Mouse (Mus musculus) hindbrain, embryonic 15.5 days (tissue): Measurements from ENCODE around the gene Vcam1. TPM values are rescaled to one million over a fixed set of nuclear protein-coding genes. Genes with fewer than 3 reads are reported as not detected.

Source experiments
- ATAC-seq: fragments of 200-750 bp; cut with Nextera tagmentation; 2 replicates; pipeline ENCODE4 v1.8.0; 2017; ENCODE audit warnings: low read depth, moderate number of reproducible peaks, moderate TSS enrichment; ENCODE audit not compliant: low FRiP score
- H3K27ac ChIP-seq: fragments of 300-500 bp; sonication (generic); replicated peaks from 2 replicates; pipeline ENCODE4 v1.5.1; 2015; ENCODE audit warnings: mild to moderate bottlenecking, inconsistent platforms
- H3K27me3 ChIP-seq: fragments of 300-500 bp; sonication (generic); 2 replicates; pipeline ENCODE4 v1.6.1; 2015; ENCODE audit warnings: control low read depth, inconsistent platforms
- H3K36me3 ChIP-seq: fragments of 300-500 bp; sonication (generic); 2 replicates; pipeline ENCODE4 v1.6.1; 2015; ENCODE audit warnings: control low read depth, inconsistent platforms
- H3K4me1 ChIP-seq: fragments of 300-500 bp; sonication (generic); replicated peaks from 2 replicates; pipeline ENCODE4 v1.6.1; 2015; ENCODE audit warnings: control low read depth, inconsistent platforms
- H3K4me2 ChIP-seq: fragments of 300-500 bp; sonication (generic); 2 replicates; pipeline ENCODE4 v1.6.1; 2015; ENCODE audit warnings: moderate library complexity, mild to moderate bottlenecking, inconsistent platforms
- H3K4me3 ChIP-seq: fragments of 300-500 bp; sonication (generic); 2 replicates; pipeline ENCODE4 v1.5.1; 2015; ENCODE audit warnings: mild to moderate bottlenecking, inconsistent platforms
- H3K9ac ChIP-seq: fragments of 300-500 bp; sonication (generic); 2 replicates; pipeline ENCODE4 v1.6.1; 2015; ENCODE audit warnings: inconsistent platforms
- H3K9me3 ChIP-seq: fragments of 300-500 bp; sonication (generic); 2 replicates; pipeline ENCODE4 v1.6.1; 2016; ENCODE audit warnings: control low read depth, inconsistent platforms
- WGBS: fragments of 180-500 bp; shearing (Covaris S2); methylation state at CpG from one replicate; pipeline ENCODE4 v1.1.7; 2015; 5-methylcytosine and 5-hydroxymethylcytosine counted together
- polyA plus RNA-seq: library from polyadenylated mRNA; unstranded; fragments of >200 nt; fragmentation: Nextera tagmentation; extraction: Ambion mirVana; gene quantifications from 2 replicates; pipeline ENCODE4 v1.2.1, GENCODE M21; 2015

Gene Vcam1
- polyA plus RNA-seq, 1 experiment from 2014 or later = 36.2 TPM

DNA sequence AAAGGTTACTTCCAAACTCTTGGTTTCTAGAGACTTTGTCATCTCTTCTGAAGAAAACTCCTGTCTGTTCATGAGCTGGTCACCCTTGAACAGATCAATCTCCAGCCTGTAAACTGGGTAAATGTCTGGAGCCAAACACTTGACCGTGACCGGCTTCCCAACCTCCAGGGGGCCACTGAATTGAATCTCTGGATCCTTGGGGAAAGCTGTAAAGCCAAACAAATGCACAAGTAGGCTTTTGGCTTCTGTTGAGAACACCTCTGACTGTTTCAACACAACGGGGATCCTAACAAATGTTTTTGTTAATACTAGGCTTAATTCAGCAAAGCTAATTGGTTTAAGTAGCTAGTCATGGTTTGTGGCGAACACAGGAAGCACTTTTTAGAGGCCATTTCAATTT, 3.4 kb downstream of the Vcam1 start:
- Histone ChIP-seq H3K4me1 (0 out of 2 replicates have a peak, but pooled peaks cover 8% of the 10 kb centered on the region), H3K27me3 (no peaks in the 10 kb centered on the region), H3K9me3 (no peaks in the 10 kb centered on the region), H3K9ac (no peak overlapping the region), H3K4me2 (peak overlapping the region; percentile 46), H3K4me3 (0 out of 2 replicates have a peak overlapping the region, but pooled peaks have one; percentile 7), H3K36me3 (no peaks in the 10 kb centered on the region), H3K27ac (no peak overlapping the region)
- WGBS = 22% methylated on average over 4 of the region's 4 CpGs
- no peak for ATAC-seq

DNA sequence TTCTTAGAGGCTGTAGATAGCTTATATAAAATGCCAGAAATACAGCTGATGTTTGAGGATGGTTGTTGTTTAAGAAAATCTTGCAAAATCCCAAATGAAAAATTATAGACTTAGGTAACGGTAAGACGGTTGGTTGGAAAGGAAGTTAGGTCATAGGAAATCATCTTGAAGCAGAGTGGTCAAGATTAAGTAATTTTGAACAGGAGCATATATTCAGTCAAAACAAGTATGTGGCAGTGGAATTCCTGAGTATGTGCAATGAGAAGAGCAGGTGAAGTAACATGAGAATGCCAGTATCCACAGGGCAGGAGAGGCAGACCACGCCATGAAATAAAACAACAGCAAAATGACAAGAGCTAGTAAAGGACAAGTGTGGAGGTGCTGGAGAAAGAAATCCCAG, 5.7 kb downstream of the Vcam1 start:
- H3K4me3 ChIP-seq = no peak overlapping the region
- H3K4me2 ChIP-seq = no peak overlapping the region
- H3K36me3 ChIP-seq = no peaks in the 10 kb centered on the region
- no peak overlapping the region for H3K27ac ChIP-seq
- H3K4me1 ChIP-seq = 0 out of 2 replicates have a peak, but pooled peaks cover 5% of the 10 kb centered on the region
- H3K9me3 ChIP-seq = no peaks in the 10 kb centered on the region
- no peak for ATAC-seq
- 96% methylated on average over 3 of the region's 3 CpGs for WGBS
- no peaks in the 10 kb centered on the region for H3K27me3 ChIP-seq
- H3K9ac ChIP-seq = no peak overlapping the region

DNA sequence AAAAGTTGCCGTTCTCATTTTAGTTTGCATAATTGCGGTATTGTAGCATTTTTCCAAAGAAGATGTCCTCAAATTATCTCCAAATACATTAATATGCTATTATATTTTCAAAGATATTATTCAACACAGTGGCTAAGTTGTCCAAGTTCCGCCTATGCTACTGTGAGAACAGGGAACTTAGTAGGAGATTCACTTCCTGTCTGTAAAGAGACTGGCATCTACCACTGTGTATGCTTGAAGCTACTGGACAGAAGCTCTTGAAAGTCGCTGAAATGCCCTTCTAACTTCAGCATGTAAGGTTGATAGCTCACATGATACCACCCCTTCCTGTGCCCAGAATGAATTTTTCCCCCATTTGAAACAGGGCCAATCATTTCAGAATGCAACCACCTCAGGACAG, 6.8 kb downstream of the Vcam1 start:
- Histone ChIP-seq H3K27ac (no peak overlapping the region), H3K36me3 (no peaks in the 10 kb centered on the region), H3K9me3 (no peaks in the 10 kb centered on the region), H3K27me3 (no peaks in the 10 kb centered on the region), H3K4me2 (no peak overlapping the region), H3K9ac (no peak overlapping the region), H3K4me1 (0 out of 2 replicates have a peak, but pooled peaks cover 5% of the 10 kb centered on the region), H3K4me3 (no peak overlapping the region)
- 86% methylated on average over 4 of the region's 4 CpGs for WGBS
- no peak for ATAC-seq

DNA sequence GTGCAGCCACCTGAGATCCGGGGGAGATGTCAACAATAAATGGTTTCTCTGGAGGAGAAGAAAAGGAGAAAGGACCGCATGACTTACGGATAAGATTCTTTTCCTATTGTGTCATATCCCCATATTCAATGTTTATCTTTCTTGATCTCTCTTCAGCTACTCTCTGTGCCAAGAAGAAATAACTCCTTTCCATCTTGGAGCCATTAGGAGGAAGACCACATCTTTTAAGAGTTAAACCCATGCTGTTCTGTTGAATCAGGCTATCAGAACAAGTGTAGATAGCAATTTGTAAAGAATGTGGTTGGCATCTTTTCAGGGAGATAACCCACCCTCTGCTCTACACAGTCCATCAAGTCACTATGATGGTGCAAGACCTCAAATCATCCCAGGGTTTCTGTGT, 8.5 kb downstream of the Vcam1 start:
- H3K27me3 ChIP-seq = no peaks in the 10 kb centered on the region

DNA sequence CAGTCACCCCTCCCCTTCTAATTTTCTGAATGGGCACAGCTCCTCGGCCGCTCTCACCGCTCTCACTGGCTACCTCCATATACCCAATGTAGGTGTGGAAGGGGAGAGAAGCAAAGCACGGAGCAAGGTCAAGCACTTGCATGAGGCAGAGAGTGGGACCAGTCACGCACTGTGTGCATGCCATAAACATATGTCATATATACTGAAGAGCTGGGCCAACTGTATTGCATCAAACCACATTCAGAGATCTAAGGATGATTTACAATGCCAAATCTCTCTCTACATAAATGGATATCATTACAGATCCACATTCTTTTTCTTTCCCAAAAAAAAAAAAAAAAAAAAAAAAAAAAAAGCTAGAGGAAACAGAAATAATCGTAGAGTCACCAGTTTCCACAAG, 9.1 kb downstream of the Vcam1 start:
- Histone ChIP-seq H3K27ac (no peak overlapping the region), H3K4me3 (no peak overlapping the region), H3K36me3 (no peaks in the 10 kb centered on the region), H3K27me3 (no peaks in the 10 kb centered on the region), H3K4me1 (no peaks in the 10 kb centered on the region), H3K4me2 (no peak overlapping the region), H3K9ac (no peak overlapping the region), H3K9me3 (no peaks in the 10 kb centered on the region)
- ATAC-seq = no peak
- WGBS = 93% methylated on average over 6 of the region's 6 CpGs

More for the DNA sequence above, 8.5 kb downstream of the Vcam1 start:
- no peaks in the 10 kb centered on the region for H3K36me3 ChIP-seq
- no peak overlapping the region for H3K9ac ChIP-seq
- H3K4me2 ChIP-seq = no peak overlapping the region
- ATAC-seq = no peak
- H3K27ac ChIP-seq = no peak overlapping the region
- no peaks in the 10 kb centered on the region for H3K9me3 ChIP-seq
- 94% methylated on average over 3 of the region's 3 CpGs for WGBS
- no peak overlapping the region for H3K4me3 ChIP-seq
- H3K4me1 ChIP-seq = no peaks in the 10 kb centered on the region

DNA sequence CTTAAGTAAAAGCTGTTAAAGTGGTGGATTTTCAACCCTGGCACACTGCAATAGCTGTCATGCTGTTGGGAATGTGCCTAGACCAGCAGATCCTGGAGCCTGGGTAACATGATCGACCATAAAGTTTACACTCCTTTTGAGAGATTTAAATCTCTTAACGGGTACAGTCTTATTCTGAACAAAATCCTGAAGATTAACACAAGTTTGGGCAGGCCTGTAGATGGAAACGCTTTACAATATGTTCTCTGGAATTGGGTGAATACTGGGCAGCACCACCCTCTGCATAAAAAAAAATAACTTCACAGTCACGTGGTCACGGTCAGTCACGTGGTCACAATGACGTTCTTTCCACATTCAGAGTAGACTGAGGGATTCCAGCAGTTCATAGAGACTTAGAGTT, 10.3 kb downstream of the Vcam1 start:
- Histone ChIP-seq H3K27me3 (no peaks in the 10 kb centered on the region), H3K4me1 (peaks cover 8% of the 10 kb centered on the region), H3K4me3 (no peak overlapping the region), H3K36me3 (no peaks in the 10 kb centered on the region), H3K9me3 (no peaks in the 10 kb centered on the region), H3K27ac (no peak overlapping the region), H3K4me2 (no peak overlapping the region), H3K9ac (no peak overlapping the region)
- no peak for ATAC-seq
- WGBS = 76% methylated on average over 7 of the region's 7 CpGs

DNA sequence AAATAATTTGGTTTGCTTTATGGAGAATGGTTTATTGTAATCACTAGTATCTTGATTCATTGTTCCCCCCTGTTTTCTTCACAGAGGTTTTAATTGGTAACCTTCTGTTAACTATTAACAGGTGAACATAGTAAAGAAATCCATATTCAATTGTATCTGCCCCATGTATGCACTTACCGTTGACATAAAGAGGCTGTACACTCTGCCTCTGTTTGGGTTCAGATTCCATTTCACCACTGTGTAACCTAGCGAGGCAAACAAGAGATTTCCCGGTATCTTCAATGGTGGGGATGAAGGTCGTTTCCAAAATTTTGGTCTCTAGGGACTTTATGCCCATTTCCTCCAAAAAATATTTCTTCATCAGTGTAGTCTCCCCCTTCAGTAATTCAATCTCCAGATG, 12.4 kb downstream of the Vcam1 start:
- no peak overlapping the region for H3K27ac ChIP-seq
- no peak for ATAC-seq
- H3K4me1 ChIP-seq = peaks cover 15% of the 10 kb centered on the region
- no peaks in the 10 kb centered on the region for H3K9me3 ChIP-seq
- no peaks in the 10 kb centered on the region for H3K36me3 ChIP-seq
- no peak overlapping the region for H3K9ac ChIP-seq
- no peaks in the 10 kb centered on the region for H3K27me3 ChIP-seq
- H3K4me3 ChIP-seq = no peak overlapping the region
- WGBS = 93% methylated on average over 4 of the region's 4 CpGs
- H3K4me2 ChIP-seq = no peak overlapping the region

DNA sequence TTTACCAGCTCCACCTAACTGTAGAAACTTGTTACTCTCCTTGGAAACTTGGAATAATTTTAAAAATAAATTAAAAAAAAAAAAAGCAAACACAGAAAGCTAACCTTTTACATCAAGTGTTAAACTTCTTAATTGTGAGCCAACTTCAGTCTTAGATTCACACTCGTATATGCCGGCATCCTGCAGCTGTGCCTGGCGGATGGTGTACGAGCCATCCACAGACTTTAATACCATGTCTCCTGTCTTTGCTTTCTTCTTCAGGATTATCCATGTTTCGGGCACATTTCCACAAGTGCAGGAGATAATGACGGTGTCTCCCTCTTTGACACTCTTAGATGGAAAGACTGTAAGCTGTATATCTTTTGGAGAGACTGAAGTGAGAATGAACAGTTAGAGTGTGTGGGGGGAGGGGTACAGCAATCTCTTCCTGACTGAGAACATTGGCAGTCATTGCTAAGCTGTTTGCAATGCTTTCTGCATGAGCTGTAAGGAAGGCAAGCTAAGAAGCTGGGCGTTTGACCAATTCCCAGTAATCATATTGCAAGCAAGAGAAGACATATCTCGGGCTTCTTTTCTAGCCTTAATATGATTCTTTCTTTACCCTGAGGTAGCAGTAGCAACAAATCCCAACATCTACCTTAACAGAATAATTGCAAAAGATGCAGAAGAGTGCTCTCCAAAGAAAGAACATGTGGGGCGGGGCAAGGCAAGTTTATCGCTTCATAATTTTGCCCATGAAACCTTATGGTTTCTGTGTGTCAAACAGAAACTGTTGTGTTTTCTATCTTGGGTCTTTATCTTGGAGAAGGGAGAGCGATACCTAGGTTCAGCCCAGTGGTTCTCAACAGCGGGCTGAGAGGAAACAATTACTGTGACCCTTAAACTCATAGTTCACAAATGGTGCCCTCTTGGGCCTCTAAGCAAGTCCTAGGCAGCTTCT, 15.0 kb downstream of the Vcam1 start:
- H3K36me3 ChIP-seq = no peaks in the 10 kb centered on the region
- ATAC-seq = 0 out of 2 replicates have a peak, but pooled peaks have one; percentile 38
- no peak overlapping the region for H3K9ac ChIP-seq
- peak overlapping the region; percentile 39 for H3K4me2 ChIP-seq
- H3K4me1 ChIP-seq = peaks cover 15% of the 10 kb centered on the region
- WGBS = 56% methylated on average over 12 of the region's 12 CpGs
- no peak overlapping the region for H3K4me3 ChIP-seq
- H3K9me3 ChIP-seq = no peaks in the 10 kb centered on the region
- no peaks in the 10 kb centered on the region for H3K27me3 ChIP-seq
- peak overlapping the region; percentile 72 for H3K27ac ChIP-seq

DNA sequence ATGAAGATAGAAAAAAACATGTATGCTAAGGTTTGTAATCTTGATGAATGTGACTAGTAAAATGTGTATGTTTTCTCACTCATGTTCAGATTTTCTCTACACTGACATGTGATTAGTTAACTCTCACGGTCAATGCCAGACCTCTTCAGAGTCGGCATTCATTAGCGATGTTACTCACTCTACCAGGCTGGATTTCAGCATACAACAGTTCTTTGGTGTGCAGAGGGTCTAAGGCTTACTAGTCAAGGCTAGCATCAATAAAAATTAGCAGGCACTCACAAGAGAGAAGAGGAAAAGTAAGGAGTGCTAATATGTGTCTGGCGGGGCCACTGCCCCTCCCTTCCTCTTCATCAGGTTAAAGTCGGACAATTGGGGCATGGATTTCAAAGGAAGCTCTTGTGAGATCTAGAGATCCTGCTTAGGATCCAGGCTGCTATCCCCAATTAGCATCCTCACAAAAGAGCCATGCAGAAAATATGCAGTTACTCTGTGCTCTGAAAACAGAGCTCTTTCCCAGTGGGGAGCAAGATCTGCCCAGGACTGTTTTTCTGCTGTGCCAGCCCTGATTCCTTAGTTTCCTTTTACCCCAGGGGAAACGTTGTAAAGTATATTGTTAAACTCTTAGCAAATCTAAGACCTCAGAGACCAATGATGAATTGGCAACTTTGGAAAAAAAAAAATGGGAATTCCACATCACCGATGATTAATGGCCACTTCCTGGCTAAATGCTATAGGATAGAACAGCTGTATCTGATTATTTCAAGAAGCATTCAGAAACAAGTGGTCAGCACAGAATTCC, 15.8 kb downstream of the Vcam1 start:
- H3K36me3 ChIP-seq = no peaks in the 10 kb centered on the region
- no peak overlapping the region for H3K4me3 ChIP-seq
- peak overlapping the region; percentile 72 for H3K27ac ChIP-seq
- no peak overlapping the region for H3K9ac ChIP-seq
- no peaks in the 10 kb centered on the region for H3K27me3 ChIP-seq
- H3K4me1 ChIP-seq = peaks cover 15% of the 10 kb centered on the region
- H3K9me3 ChIP-seq = no peaks in the 10 kb centered on the region
- no peak for ATAC-seq
- WGBS = 14% methylated on average over 7 of the region's 7 CpGs
- H3K4me2 ChIP-seq = peak overlapping the region; percentile 39

DNA sequence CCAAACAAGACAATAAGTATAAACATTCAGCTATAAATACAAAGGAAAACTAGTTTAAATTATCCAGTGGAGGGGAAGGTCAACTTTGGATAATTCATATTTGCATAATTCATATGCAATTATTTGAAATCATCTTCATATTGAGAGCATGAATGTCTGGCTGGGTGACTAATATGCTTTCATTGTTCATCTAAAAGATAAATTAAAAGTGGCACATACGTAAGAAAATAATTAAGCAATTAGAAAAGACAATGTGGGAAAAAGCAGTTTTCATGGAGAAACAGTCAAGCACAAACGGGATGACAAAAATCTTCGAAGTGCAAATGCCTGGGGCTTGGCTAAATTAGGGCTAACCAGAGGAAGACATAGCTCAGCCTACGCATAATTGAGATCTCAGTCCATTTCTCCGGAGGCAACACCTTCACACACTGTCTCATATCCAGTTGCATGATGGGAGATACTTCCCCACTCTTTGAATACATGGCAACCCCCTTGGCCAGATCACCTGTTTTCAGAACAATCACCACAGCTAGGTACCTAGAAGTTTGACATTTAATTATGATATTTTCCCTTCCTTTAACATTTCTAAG, 16.6 kb downstream of the Vcam1 start:
- WGBS = 71% methylated on average over 5 of the region's 5 CpGs
- H3K4me2 ChIP-seq = no peak overlapping the region
- peaks cover 15% of the 10 kb centered on the region for H3K4me1 ChIP-seq
- no peak overlapping the region for H3K27ac ChIP-seq
- no peaks in the 10 kb centered on the region for H3K27me3 ChIP-seq
- H3K36me3 ChIP-seq = no peaks in the 10 kb centered on the region
- H3K4me3 ChIP-seq = no peak overlapping the region
- no peaks in the 10 kb centered on the region for H3K9me3 ChIP-seq
- H3K9ac ChIP-seq = no peak overlapping the region
- no peak for ATAC-seq

DNA sequence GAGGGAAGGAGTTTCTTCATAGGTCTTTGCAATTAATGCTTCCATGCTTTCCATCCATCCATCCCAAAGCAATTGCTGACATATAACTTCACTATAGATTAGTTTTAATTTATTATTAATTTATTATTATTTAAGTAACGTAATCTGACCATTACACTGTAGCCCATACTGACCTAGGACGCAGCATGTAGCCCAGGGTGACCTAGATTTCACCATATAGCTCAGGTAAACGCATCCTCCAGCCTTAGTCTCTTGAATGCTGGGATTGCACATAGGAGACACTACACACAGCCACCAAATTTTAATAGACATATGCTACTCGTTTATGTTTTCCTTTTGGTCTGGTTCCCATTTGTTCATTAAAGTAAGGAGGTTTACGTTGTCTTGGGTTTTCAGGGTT, 23.8 kb downstream of the Vcam1 start:
- 81% methylated on average over 5 of the region's 5 CpGs for WGBS

More for the DNA sequence above, 23.8 kb downstream of the Vcam1 start:
- Histone ChIP-seq H3K4me2 (peak overlapping the region; percentile 57), H3K27me3 (no peaks in the 10 kb centered on the region), H3K4me3 (no peak overlapping the region), H3K9me3 (no peaks in the 10 kb centered on the region), H3K4me1 (peaks cover 13% of the 10 kb centered on the region), H3K36me3 (no peaks in the 10 kb centered on the region), H3K27ac (no peak overlapping the region), H3K9ac (no peak overlapping the region)
- ATAC-seq = no peak
